Mouse (Mus musculus): Measurements from ENCODE around the gene Ptn. TPM values are rescaled to one million over a fixed set of nuclear protein-coding genes. Genes with fewer than 3 reads are reported as not detected.
A peak's percentile ranks its signal among the peaks of the same experiment; 100 is the strongest.

Gene Ptn
- polyA plus RNA-seq, 1 experiment, result 3.1 TPM

GRCm38 (mm10) chr6:36728079-36728478, 81.9 kb downstream of the Ptn start:
- Histone ChIP-seq H3K4me2 (ENCODE audit: low read depth) (no peak overlapping the region), H3K4me3 (no peak overlapping the region), H3ac (ENCODE audit: control insufficient read depth, insufficient read length) (no peak overlapping the region), H3K79me2 (ENCODE audit: control insufficient read depth, insufficient read depth) (no peaks in the 10 kb centered on the region), H3K36me3 (ENCODE audit: control insufficient read depth, insufficient read depth) (no peaks in the 10 kb centered on the region), H3K27me3 (ENCODE audit: control insufficient read depth, insufficient read depth, insufficient read length) (no peaks in the 10 kb centered on the region)
- TF ChIP-seq E2F4 (IDR thresholded peaks at IDR 0.05; ENCODE audit: insufficient read depth), result no peak
- no peak for TF ChIP-seq MYOG (IDR thresholded peaks at IDR 0.05; ENCODE audit: control insufficient read depth in 1 of 3, insufficient read depth in 1 of 3, insufficient read length in 2 of 3, low read depth in 2 of 3)
- no peak for TF ChIP-seq USF1 (IDR thresholded peaks at IDR 0.05; ENCODE audit: low read depth)
- no peak for TF ChIP-seq MAX (IDR thresholded peaks at IDR 0.05; ENCODE audit: low read depth)
- TF ChIP-seq REST (IDR thresholded peaks at IDR 0.05; ENCODE audit: insufficient read depth, insufficient read length), result no peak
- no peak for TF ChIP-seq CEBPB (IDR thresholded peaks at IDR 0.05; ENCODE audit: insufficient read depth, poor library complexity, severe bottlenecking)
- TF ChIP-seq MYOD1 (IDR thresholded peaks at IDR 0.05; ENCODE audit: control insufficient read depth in 1 of 3, insufficient read length in 2 of 3, low read depth in 2 of 3), result no peak
- TF ChIP-seq POLR2AphosphoS2 (IDR thresholded peaks at IDR 0.05; ENCODE audit: insufficient read length, low read depth), result no peak

GRCm38 (mm10) chr6:36725509-36726160, 84.4 kb downstream of the Ptn start:
- no peaks in the 10 kb centered on the region for H3K27me3 ChIP-seq (ENCODE audit: control insufficient read depth, insufficient read depth, insufficient read length)

GRCm38 (mm10) chr6:36722769-36723549, 87.1 kb downstream of the Ptn start:
- H3ac ChIP-seq (ENCODE audit: control insufficient read depth, insufficient read length), result no peak overlapping the region

More at GRCm38 (mm10) chr6:36725509-36726160, 84.4 kb downstream of the Ptn start:
- no peak for TF ChIP-seq SRF (IDR thresholded peaks at IDR 0.05; ENCODE audit: control insufficient read depth, insufficient read length, low read depth)
- TF ChIP-seq E2F4 (IDR thresholded peaks at IDR 0.05; ENCODE audit: insufficient read depth), result no peak
- TF ChIP-seq CEBPB (IDR thresholded peaks at IDR 0.05; ENCODE audit: insufficient read depth, poor library complexity, severe bottlenecking), result no peak
- TF ChIP-seq USF1 (IDR thresholded peaks at IDR 0.05; ENCODE audit: low read depth), result no peak
- TF ChIP-seq REST (IDR thresholded peaks at IDR 0.05; ENCODE audit: insufficient read depth, insufficient read length), result no peak
- TF ChIP-seq TCF12 (IDR thresholded peaks at IDR 0.05; ENCODE audit: insufficient read depth, poor library complexity, severe bottlenecking), result no peak
- no peak for TF ChIP-seq POLR2AphosphoS2 (IDR thresholded peaks at IDR 0.05; ENCODE audit: insufficient read length, low read depth)
- no peak for TF ChIP-seq MYOD1 (IDR thresholded peaks at IDR 0.05; ENCODE audit: control insufficient read depth in 1 of 3, insufficient read length in 2 of 3, low read depth in 2 of 3)
- TF ChIP-seq MYOG (IDR thresholded peaks at IDR 0.05; ENCODE audit: control insufficient read depth in 1 of 3, insufficient read depth in 1 of 3, insufficient read length in 2 of 3, low read depth in 2 of 3), result no peak
- no peak for TF ChIP-seq MAX (IDR thresholded peaks at IDR 0.05; ENCODE audit: low read depth)
- no peak for TF ChIP-seq POLR2A (IDR thresholded peaks at IDR 0.05; ENCODE audit: insufficient read length, low read depth)
- TF ChIP-seq TCF3 (IDR thresholded peaks at IDR 0.05; ENCODE audit: insufficient read length, low read depth), result no peak
- Histone ChIP-seq H3K36me3 (ENCODE audit: control insufficient read depth, insufficient read depth) (no peaks in the 10 kb centered on the region), H3ac (ENCODE audit: control insufficient read depth, insufficient read length) (no peak overlapping the region), H3K4me2 (ENCODE audit: low read depth) (no peak overlapping the region), H3K4me3 (no peak overlapping the region), H3K79me2 (ENCODE audit: control insufficient read depth, insufficient read depth) (no peaks in the 10 kb centered on the region)

GRCm38 (mm10) chr6:36713329-36713728, 96.7 kb downstream of the Ptn start:
- Histone ChIP-seq H3K4me2 (ENCODE audit: low read depth) (no peak overlapping the region), H3K27me3 (ENCODE audit: control insufficient read depth, insufficient read depth, insufficient read length) (no peaks in the 10 kb centered on the region), H3K36me3 (ENCODE audit: control insufficient read depth, insufficient read depth) (no peaks in the 10 kb centered on the region), H3K79me2 (ENCODE audit: control insufficient read depth, insufficient read depth) (no peaks in the 10 kb centered on the region), H3ac (ENCODE audit: control insufficient read depth, insufficient read length) (no peak overlapping the region), H3K4me3 (no peak overlapping the region)
- TF ChIP-seq MYOD1 (IDR thresholded peaks at IDR 0.05; ENCODE audit: control insufficient read depth in 1 of 3, insufficient read length in 2 of 3, low read depth in 2 of 3), result no peak
- peak; percentile 97 for TF ChIP-seq CEBPB (IDR thresholded peaks at IDR 0.05; ENCODE audit: insufficient read depth, poor library complexity, severe bottlenecking)
- no peak for TF ChIP-seq MAX (IDR thresholded peaks at IDR 0.05; ENCODE audit: low read depth)
- no peak for TF ChIP-seq POLR2AphosphoS2 (IDR thresholded peaks at IDR 0.05; ENCODE audit: insufficient read length, low read depth)

More at GRCm38 (mm10) chr6:36722769-36723549, 87.1 kb downstream of the Ptn start:
- no peak for TF ChIP-seq TCF12 (IDR thresholded peaks at IDR 0.05; ENCODE audit: insufficient read depth, poor library complexity, severe bottlenecking)
- no peak for TF ChIP-seq CEBPB (IDR thresholded peaks at IDR 0.05; ENCODE audit: insufficient read depth, poor library complexity, severe bottlenecking)
- no peak overlapping the region for H3K4me3 ChIP-seq
- no peaks in the 10 kb centered on the region for H3K27me3 ChIP-seq (ENCODE audit: control insufficient read depth, insufficient read depth, insufficient read length)
- H3K4me2 ChIP-seq (ENCODE audit: low read depth), result no peak overlapping the region
- no peaks in the 10 kb centered on the region for H3K36me3 ChIP-seq (ENCODE audit: control insufficient read depth, insufficient read depth)
- no peaks in the 10 kb centered on the region for H3K79me2 ChIP-seq (ENCODE audit: control insufficient read depth, insufficient read depth)

GRCm38 (mm10) chr6:36695481-36695880, 114.5 kb downstream of the Ptn start:
- H3K4me3 ChIP-seq, result no peak overlapping the region
- TF ChIP-seq MAX (IDR thresholded peaks at IDR 0.05; ENCODE audit: low read depth) (no peak), REST (IDR thresholded peaks at IDR 0.05; ENCODE audit: insufficient read depth, insufficient read length) (no peak), TCF12 (IDR thresholded peaks at IDR 0.05; ENCODE audit: insufficient read depth, poor library complexity, severe bottlenecking) (no peak), E2F4 (IDR thresholded peaks at IDR 0.05; ENCODE audit: insufficient read depth) (no peak), CEBPB (IDR thresholded peaks at IDR 0.05; ENCODE audit: insufficient read depth, poor library complexity, severe bottlenecking) (no peak), USF1 (IDR thresholded peaks at IDR 0.05; ENCODE audit: low read depth) (no peak), POLR2A (IDR thresholded peaks at IDR 0.05; ENCODE audit: insufficient read length, low read depth) (no peak), POLR2AphosphoS2 (IDR thresholded peaks at IDR 0.05; ENCODE audit: insufficient read length, low read depth) (no peak), MYOG (IDR thresholded peaks at IDR 0.05; ENCODE audit: control insufficient read depth in 1 of 3, insufficient read depth in 1 of 3, insufficient read length in 2 of 3, low read depth in 2 of 3) (no peak), SRF (IDR thresholded peaks at IDR 0.05; ENCODE audit: control insufficient read depth, insufficient read length, low read depth) (no peak), TCF3 (IDR thresholded peaks at IDR 0.05; ENCODE audit: insufficient read length, low read depth) (no peak)

More at GRCm38 (mm10) chr6:36695481-36695880, 114.5 kb downstream of the Ptn start:
- no peaks in the 10 kb centered on the region for H3K36me3 ChIP-seq (ENCODE audit: control insufficient read depth, insufficient read depth)
- no peak overlapping the region for H3K4me2 ChIP-seq (ENCODE audit: low read depth)
- H3ac ChIP-seq (ENCODE audit: control insufficient read depth, insufficient read length), result no peak overlapping the region
- no peaks in the 10 kb centered on the region for H3K79me2 ChIP-seq (ENCODE audit: control insufficient read depth, insufficient read depth)
- no peaks in the 10 kb centered on the region for H3K27me3 ChIP-seq (ENCODE audit: control insufficient read depth, insufficient read depth, insufficient read length)
